Mouse (Mus musculus): Measurements from ENCODE around the gene Inafm2. TPM values are rescaled to one million over a fixed set of nuclear protein-coding genes. Genes with fewer than 3 reads are reported as not detected.

Gene Inafm2
- polyA plus RNA-seq, 1 experiment, result 3.8 TPM

- H3K27ac ChIP-seq (ENCODE audit: insufficient read depth, low read length), result no peak overlapping the region
- H3K27me3 ChIP-seq (ENCODE audit: control insufficient read depth, insufficient read depth, low read length, poor library complexity, severe bottlenecking), result no peaks in the 10 kb centered on the region
- H3K36me3 ChIP-seq (ENCODE audit: control insufficient read depth, insufficient read depth, low read length, poor library complexity, severe bottlenecking), result no peaks in the 10 kb centered on the region
- TF ChIP-seq CTCF (IDR thresholded peaks at IDR 0.05; ENCODE audit: low read depth, low read length) (peak; percentile 79), EP300 (IDR thresholded peaks at IDR 0.05; ENCODE audit: insufficient read depth, low read depth, low read length) (no peak), POLR2A (IDR thresholded peaks at IDR 0.05; ENCODE audit: insufficient read depth, low read length) (no peak)
- no peaks in the 10 kb centered on the region for H3K4me1 ChIP-seq (ENCODE audit: control insufficient read depth, insufficient read depth, low read length)
- H3K9me3 ChIP-seq (replicated peaks; ENCODE audit: control insufficient read depth, insufficient read depth, low read length, poor library complexity, severe bottlenecking), result no peaks in the 10 kb centered on the region
- H3K9ac ChIP-seq (ENCODE audit: low read depth, poor library complexity, severe bottlenecking), result no peak overlapping the region
- no peak overlapping the region for H3K4me3 ChIP-seq (ENCODE audit: low read depth, low read length)
Measured at GRCm38 (mm10) chr2:118759828-118760227, 14.3 kb downstream of the Inafm2 start.

DNA sequence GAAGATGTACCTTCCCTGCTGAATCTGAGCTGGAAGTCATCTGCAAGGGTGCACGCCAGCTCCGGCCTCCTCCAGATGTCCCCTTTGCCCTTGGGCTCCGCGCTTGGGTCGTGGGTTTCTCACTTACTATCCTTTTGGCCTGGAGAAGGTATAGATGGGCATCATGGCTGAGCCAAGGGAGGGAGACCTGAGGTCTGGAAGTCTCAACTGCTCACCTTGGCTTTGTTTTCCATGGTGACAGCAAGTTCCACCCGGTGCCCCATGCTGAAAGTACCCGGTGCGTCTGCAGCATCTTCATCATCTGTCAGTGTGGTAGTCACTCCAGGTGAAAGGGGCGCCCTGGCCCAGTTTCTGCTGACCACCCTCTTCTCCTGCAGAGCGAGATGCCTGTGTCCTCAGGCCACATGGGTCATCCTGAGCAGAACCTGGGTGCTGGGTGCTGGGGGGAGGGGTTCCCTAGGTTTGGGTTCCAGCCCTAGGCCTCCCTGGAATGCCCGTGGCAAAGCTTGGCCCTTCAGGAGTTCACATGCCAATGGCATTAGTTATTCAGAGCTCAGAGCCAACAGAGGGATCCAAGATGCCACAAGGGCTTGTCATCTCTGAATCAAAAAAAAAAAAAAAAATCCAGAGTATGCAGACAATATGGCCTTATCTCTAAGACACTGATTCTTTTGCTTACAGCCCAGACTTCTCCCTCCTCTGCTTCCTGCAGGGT, 14.9 kb downstream of the Inafm2 start:
- no peak for TF ChIP-seq CTCF (IDR thresholded peaks at IDR 0.05; ENCODE audit: low read depth, low read length)
- Histone ChIP-seq H3K9me3 (replicated peaks; ENCODE audit: control insufficient read depth, insufficient read depth, low read length, poor library complexity, severe bottlenecking) (no peaks in the 10 kb centered on the region), H3K27me3 (ENCODE audit: control insufficient read depth, insufficient read depth, low read length, poor library complexity, severe bottlenecking) (no peaks in the 10 kb centered on the region), H3K36me3 (ENCODE audit: control insufficient read depth, insufficient read depth, low read length, poor library complexity, severe bottlenecking) (no peaks in the 10 kb centered on the region), H3K9ac (ENCODE audit: low read depth, poor library complexity, severe bottlenecking) (no peak overlapping the region), H3K4me1 (ENCODE audit: control insufficient read depth, insufficient read depth, low read length) (no peaks in the 10 kb centered on the region), H3K4me3 (ENCODE audit: low read depth, low read length) (no peak overlapping the region), H3K27ac (ENCODE audit: insufficient read depth, low read length) (no peak overlapping the region)

- Histone ChIP-seq H3K36me3 (ENCODE audit: control insufficient read depth, insufficient read depth, low read length, poor library complexity, severe bottlenecking) (no peaks in the 10 kb centered on the region), H3K4me3 (ENCODE audit: low read depth, low read length) (no peak overlapping the region), H3K27me3 (ENCODE audit: control insufficient read depth, insufficient read depth, low read length, poor library complexity, severe bottlenecking) (no peaks in the 10 kb centered on the region), H3K9me3 (replicated peaks; ENCODE audit: control insufficient read depth, insufficient read depth, low read length, poor library complexity, severe bottlenecking) (no peaks in the 10 kb centered on the region), H3K9ac (ENCODE audit: low read depth, poor library complexity, severe bottlenecking) (no peak overlapping the region), H3K4me1 (ENCODE audit: control insufficient read depth, insufficient read depth, low read length) (no peaks in the 10 kb centered on the region), H3K27ac (ENCODE audit: insufficient read depth, low read length) (no peak overlapping the region)
- TF ChIP-seq CTCF (IDR thresholded peaks at IDR 0.05; ENCODE audit: low read depth, low read length) (no peak), POLR2A (IDR thresholded peaks at IDR 0.05; ENCODE audit: insufficient read depth, low read length) (no peak), EP300 (IDR thresholded peaks at IDR 0.05; ENCODE audit: insufficient read depth, low read depth, low read length) (no peak)
Measured at GRCm38 (mm10) chr2:118761358-118761757, 15.8 kb downstream of the Inafm2 start.

DNA sequence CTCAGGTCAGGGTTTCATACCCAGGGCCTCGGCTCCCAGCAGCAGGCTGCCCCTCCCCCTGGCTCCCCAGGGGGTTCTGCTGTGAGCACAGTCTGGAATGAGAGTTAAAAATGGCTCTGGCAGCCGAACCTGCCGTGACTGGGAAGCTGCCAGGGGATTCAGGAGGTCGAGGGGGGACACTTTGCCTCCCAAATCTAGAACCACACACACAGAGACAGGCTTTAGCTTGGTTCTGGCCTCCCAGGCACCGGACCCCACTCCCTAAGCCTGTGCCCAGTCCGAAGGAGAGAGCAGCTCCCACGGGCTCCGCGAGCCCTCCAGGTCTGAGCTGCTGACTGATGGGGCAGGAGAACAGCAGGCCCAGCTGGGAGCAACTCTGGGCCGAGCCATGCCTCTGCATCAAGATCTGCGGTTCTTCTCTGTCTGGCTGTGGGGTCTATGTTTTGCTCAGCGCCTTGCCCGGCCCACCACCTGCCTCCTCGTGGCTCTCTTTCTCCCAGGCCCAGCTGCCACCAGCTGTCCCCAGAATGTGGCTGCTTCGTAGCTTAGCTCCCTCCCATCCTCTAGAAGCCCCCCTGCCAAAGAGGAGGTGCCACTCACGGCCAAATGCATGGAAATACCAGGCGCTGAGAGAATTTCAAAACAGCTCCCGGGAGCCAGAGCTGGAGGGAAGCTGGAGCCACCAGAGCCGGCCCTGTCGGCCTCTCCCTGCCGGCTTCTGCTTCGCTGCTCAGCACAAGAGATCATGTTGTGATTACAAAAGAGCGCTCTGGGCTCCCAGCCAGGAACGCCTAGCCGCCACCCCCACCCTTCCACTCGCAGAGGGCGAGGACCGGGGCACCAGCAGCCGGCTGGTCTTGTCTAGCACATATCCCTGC, 16.6 kb downstream of the Inafm2 start, which contains the start of gene Ccdc9b:
Gene Ccdc9b, minus strand, starts transcription at position 756 of the 878 bp plus-strand sequence.
- Histone ChIP-seq H3K4me1 (ENCODE audit: control insufficient read depth, insufficient read depth, low read length) (no peaks in the 10 kb centered on the region), H3K4me3 (ENCODE audit: low read depth, low read length) (peak within 1 kb of the TSS; percentile 6; the same call in 1 of the 2 replicates), H3K27ac (ENCODE audit: insufficient read depth, low read length) (no peak within 1 kb of the TSS), H3K9me3 (replicated peaks; ENCODE audit: control insufficient read depth, insufficient read depth, low read length, poor library complexity, severe bottlenecking) (no peaks in the 10 kb centered on the region), H3K27me3 (ENCODE audit: control insufficient read depth, insufficient read depth, low read length, poor library complexity, severe bottlenecking) (no peaks in the 10 kb centered on the region), H3K9ac (ENCODE audit: low read depth, poor library complexity, severe bottlenecking) (peak within 1 kb of the TSS; percentile 32), H3K36me3 (ENCODE audit: control insufficient read depth, insufficient read depth, low read length, poor library complexity, severe bottlenecking) (no peaks in the 10 kb centered on the region)
- no peak for TF ChIP-seq CTCF (IDR thresholded peaks at IDR 0.05; ENCODE audit: low read depth, low read length)
- TF ChIP-seq POLR2A (IDR thresholded peaks at IDR 0.05; ENCODE audit: insufficient read depth, low read length), result no peak
- no peak for TF ChIP-seq EP300 (IDR thresholded peaks at IDR 0.05; ENCODE audit: insufficient read depth, low read depth, low read length)

DNA sequence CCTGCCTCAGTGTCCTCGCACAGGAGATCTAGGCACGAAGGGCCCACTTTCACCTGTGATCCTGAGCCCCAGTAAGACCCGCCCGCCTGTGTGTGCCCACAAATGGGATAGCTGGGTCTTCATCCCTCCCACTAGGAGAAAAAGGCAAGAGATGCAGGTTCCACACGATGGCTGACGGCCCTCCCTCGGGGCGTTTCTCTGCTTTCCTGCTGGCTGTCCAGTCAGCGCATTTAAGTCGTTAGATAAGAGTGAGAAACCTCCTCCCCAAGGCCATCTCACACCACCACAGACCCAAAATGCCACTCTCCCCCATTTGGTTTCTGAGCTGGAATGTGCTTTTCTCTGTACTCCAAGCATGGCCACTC, 17.2 kb downstream of the Inafm2 start:
- no peak overlapping the region for H3K27ac ChIP-seq (ENCODE audit: insufficient read depth, low read length)

DNA sequence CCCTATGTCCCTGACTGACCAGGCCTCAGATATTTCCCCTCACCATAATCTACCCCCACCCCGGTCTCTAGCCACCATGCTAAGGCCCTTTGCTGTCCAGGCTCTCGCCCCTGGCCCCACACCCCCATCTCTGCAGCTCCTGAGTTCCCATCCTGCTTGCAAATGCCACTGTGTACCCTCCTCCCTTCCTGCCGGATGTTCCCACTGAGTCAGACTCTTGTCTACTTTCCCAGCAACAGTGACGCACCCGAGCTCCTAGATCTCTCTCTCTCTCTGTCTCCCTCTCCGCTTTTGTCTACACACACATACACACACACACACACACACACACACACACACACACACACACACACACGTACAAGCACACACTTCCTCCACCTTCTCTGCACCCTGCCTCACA, 17.9 kb downstream of the Inafm2 start:
- Histone ChIP-seq H3K9me3 (replicated peaks; ENCODE audit: control insufficient read depth, insufficient read depth, low read length, poor library complexity, severe bottlenecking) (no peaks in the 10 kb centered on the region), H3K4me3 (ENCODE audit: low read depth, low read length) (no peak overlapping the region), H3K9ac (ENCODE audit: low read depth, poor library complexity, severe bottlenecking) (no peak overlapping the region), H3K4me1 (ENCODE audit: control insufficient read depth, insufficient read depth, low read length) (no peaks in the 10 kb centered on the region), H3K27ac (ENCODE audit: insufficient read depth, low read length) (no peak overlapping the region), H3K36me3 (ENCODE audit: control insufficient read depth, insufficient read depth, low read length, poor library complexity, severe bottlenecking) (no peaks in the 10 kb centered on the region), H3K27me3 (ENCODE audit: control insufficient read depth, insufficient read depth, low read length, poor library complexity, severe bottlenecking) (no peaks in the 10 kb centered on the region)
- TF ChIP-seq EP300 (IDR thresholded peaks at IDR 0.05; ENCODE audit: insufficient read depth, low read depth, low read length) (no peak), POLR2A (IDR thresholded peaks at IDR 0.05; ENCODE audit: insufficient read depth, low read length) (no peak), CTCF (IDR thresholded peaks at IDR 0.05; ENCODE audit: low read depth, low read length) (no peak)

More for the DNA sequence above, 17.2 kb downstream of the Inafm2 start:
- no peak for TF ChIP-seq CTCF (IDR thresholded peaks at IDR 0.05; ENCODE audit: low read depth, low read length)
- no peak for TF ChIP-seq EP300 (IDR thresholded peaks at IDR 0.05; ENCODE audit: insufficient read depth, low read depth, low read length)
- TF ChIP-seq POLR2A (IDR thresholded peaks at IDR 0.05; ENCODE audit: insufficient read depth, low read length), result no peak
- Histone ChIP-seq H3K27me3 (ENCODE audit: control insufficient read depth, insufficient read depth, low read length, poor library complexity, severe bottlenecking) (no peaks in the 10 kb centered on the region), H3K9me3 (replicated peaks; ENCODE audit: control insufficient read depth, insufficient read depth, low read length, poor library complexity, severe bottlenecking) (no peaks in the 10 kb centered on the region), H3K36me3 (ENCODE audit: control insufficient read depth, insufficient read depth, low read length, poor library complexity, severe bottlenecking) (no peaks in the 10 kb centered on the region), H3K4me3 (ENCODE audit: low read depth, low read length) (peak overlapping the region; percentile 6; the same call in 1 of the 2 replicates), H3K4me1 (ENCODE audit: control insufficient read depth, insufficient read depth, low read length) (no peaks in the 10 kb centered on the region), H3K9ac (ENCODE audit: low read depth, poor library complexity, severe bottlenecking) (peak overlapping the region; percentile 32; the same call in 1 of the 2 replicates)

Measured in ES-Bruce4 (cell line).